Mouse (Mus musculus) E14TG2a.4 (cell line): ENCODE measurements around the gene Gm42715.

ENCODE experiments used
- H3K27me3 ChIP-seq: 2 replicates; pipeline ENCODE4 v1.6.1; 2014; ENCODE audit warnings: low read length, control low read depth; ENCODE audit not compliant: insufficient read depth
- H3K36me3 ChIP-seq: 2 replicates; pipeline ENCODE4 v1.6.1; 2014; ENCODE audit warnings: low read length, control low read depth; ENCODE audit not compliant: insufficient read depth
- H3K4me1 ChIP-seq: replicated peaks from 2 replicates; pipeline ENCODE4 v1.6.1; 2014; ENCODE audit warnings: low read depth, low read length, control low read depth
- H3K4me3 ChIP-seq: replicated peaks from 2 replicates; pipeline ENCODE4 v1.5.1; 2014; ENCODE audit warnings: mild to moderate bottlenecking, low read length
- H3K9me3 ChIP-seq: 2 replicates; pipeline ENCODE4 v1.6.1; 2014; ENCODE audit warnings: low read length, control low read depth
- CTCF ChIP-seq: conservative IDR thresholded peaks from 2 replicates; pipeline ENCODE4 v1.5.1; 2014; ENCODE audit warnings: low read length
- NANOG ChIP-seq: IDR thresholded peaks from 2 replicates; pipeline ENCODE4 v1.6.1; 2014; ENCODE audit warnings: borderline replicate concordance, low read length, mixed read lengths
- POU5F1 ChIP-seq: IDR thresholded peaks from 2 replicates; pipeline ENCODE4 v1.6.1; 2014; ENCODE audit warnings: low read length, borderline replicate concordance

Gene Gm42715

GRCm38 (mm10) chr7:127512231-127513015, 7.0 kb upstream of the Gm42715 start:
- Histone ChIP-seq H3K4me3 (peak overlapping the region; percentile 86), H3K27me3 (no peaks in the 10 kb centered on the region), H3K9me3 (no peaks in the 10 kb centered on the region), H3K4me1 (peaks cover 64% of the 10 kb centered on the region), H3K36me3 (peaks cover 43% of the 10 kb centered on the region)
- no peak for TF ChIP-seq POU5F1
- no peak for TF ChIP-seq CTCF
- TF ChIP-seq NANOG, result no peak

DNA sequence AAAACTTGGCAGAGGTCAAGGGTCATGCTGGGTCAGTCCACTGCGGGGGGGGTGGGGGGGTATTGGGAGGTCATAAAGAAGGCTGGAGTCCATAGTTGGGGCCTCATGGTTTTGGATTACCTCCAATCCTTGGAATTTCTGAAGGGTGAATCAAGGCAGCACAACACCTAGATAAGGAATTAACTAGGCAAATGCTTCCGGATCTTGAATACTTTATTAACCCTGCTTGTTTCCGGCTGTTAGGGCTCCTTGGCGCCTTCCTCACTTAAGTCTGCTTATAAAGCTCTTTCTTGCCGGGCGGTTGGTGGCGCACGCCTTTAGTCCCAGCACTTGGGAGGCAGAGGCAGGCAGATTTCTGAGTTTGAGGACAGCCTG, 6.4 kb upstream of the Gm42715 start:
- Histone ChIP-seq H3K36me3 (peaks cover 49% of the 10 kb centered on the region), H3K4me1 (peaks cover 70% of the 10 kb centered on the region), H3K27me3 (no peaks in the 10 kb centered on the region), H3K9me3 (no peaks in the 10 kb centered on the region), H3K4me3 (peak overlapping the region; percentile 81)
- TF ChIP-seq POU5F1, result no peak
- no peak for TF ChIP-seq NANOG
- no peak for TF ChIP-seq CTCF

GRCm38 (mm10) chr7:127513781-127514180, 5.6 kb upstream of the Gm42715 start:
- Histone ChIP-seq H3K4me1 (peaks cover 70% of the 10 kb centered on the region), H3K27me3 (no peaks in the 10 kb centered on the region), H3K9me3 (no peaks in the 10 kb centered on the region), H3K4me3 (peak overlapping the region; percentile 81), H3K36me3 (peaks cover 54% of the 10 kb centered on the region)
- TF ChIP-seq NANOG (no peak), CTCF (no peak), POU5F1 (no peak)

GRCm38 (mm10) chr7:127515846-127516245, 3.5 kb upstream of the Gm42715 start:
- Histone ChIP-seq H3K27me3 (no peaks in the 10 kb centered on the region), H3K9me3 (no peaks in the 10 kb centered on the region), H3K4me3 (peak overlapping the region; percentile 32; the same call in 1 of the 2 replicates), H3K4me1 (peaks cover 51% of the 10 kb centered on the region), H3K36me3 (peaks cover 74% of the 10 kb centered on the region)
- TF ChIP-seq CTCF (no peak), POU5F1 (no peak), NANOG (no peak)

GRCm38 (mm10) chr7:127516344-127516743, 3.0 kb upstream of the Gm42715 start:
- Histone ChIP-seq H3K27me3 (no peaks in the 10 kb centered on the region), H3K9me3 (no peaks in the 10 kb centered on the region), H3K36me3 (peaks cover 79% of the 10 kb centered on the region), H3K4me1 (peaks cover 47% of the 10 kb centered on the region), H3K4me3 (peak overlapping the region; percentile 32; the same call in 1 of the 2 replicates)
- TF ChIP-seq NANOG, result peak; percentile 54; the same call in 1 of the 2 replicates
- TF ChIP-seq POU5F1, result no peak

DNA sequence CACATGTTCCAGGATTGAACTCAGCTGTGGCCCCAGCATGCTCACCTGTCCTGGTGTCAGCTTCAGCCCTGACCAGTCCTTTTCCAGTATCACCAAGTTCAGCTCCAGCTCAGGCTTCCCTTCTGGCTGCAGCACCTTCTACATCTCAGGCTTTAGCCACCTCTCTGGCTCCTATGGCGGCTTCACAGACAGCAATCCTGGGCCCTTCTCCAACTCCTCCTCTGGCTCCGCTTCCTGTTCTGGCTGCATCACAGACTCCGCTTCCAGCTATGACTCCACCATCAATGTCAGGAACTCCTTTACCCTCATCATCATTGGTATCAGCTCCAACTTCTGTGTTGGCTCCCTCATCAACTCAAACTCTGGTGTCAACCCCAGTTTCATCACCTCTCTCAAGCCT, 22.3 kb downstream of the Gm42715 start:
- Histone ChIP-seq H3K27me3 (no peaks in the 10 kb centered on the region), H3K9me3 (no peaks in the 10 kb centered on the region), H3K36me3 (peaks cover 100% of the 10 kb centered on the region), H3K4me1 (0 out of 2 replicates have a peak, but pooled peaks cover 5% of the 10 kb centered on the region), H3K4me3 (no peak overlapping the region)
- TF ChIP-seq CTCF (no peak), POU5F1 (no peak), NANOG (no peak)

- TF ChIP-seq NANOG (no peak), CTCF (no peak), POU5F1 (no peak)
- H3K4me3 ChIP-seq, result no peak overlapping the region
- peaks cover 96% of the 10 kb centered on the region for H3K36me3 ChIP-seq
- no peaks in the 10 kb centered on the region for H3K9me3 ChIP-seq
- no peaks in the 10 kb centered on the region for H3K27me3 ChIP-seq
- no peaks in the 10 kb centered on the region for H3K4me1 ChIP-seq
Measured at GRCm38 (mm10) chr7:127549116-127549835, 29.9 kb downstream of the Gm42715 start.

DNA sequence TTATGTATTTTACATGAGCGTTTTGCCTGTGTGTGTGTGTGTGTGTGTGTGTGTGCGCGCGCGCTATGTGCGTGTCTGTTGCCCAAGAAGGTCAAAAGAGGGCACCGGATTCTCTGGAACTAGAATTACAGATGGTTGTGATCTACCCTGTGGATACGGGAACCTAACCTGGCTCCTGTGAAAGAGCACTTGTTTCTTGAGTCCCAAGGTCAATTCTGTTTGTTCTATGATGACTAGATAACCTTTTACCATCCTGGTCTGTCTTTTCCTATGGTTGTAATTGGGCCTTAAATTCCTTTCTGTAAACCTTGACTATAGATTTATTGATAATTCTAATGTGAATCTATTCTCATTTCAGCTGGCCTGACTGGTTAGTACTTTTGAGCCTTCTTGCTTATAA, 32.2 kb downstream of the Gm42715 start:
- Histone ChIP-seq H3K4me1 (0 out of 2 replicates have a peak, but pooled peaks cover 3% of the 10 kb centered on the region), H3K9me3 (no peaks in the 10 kb centered on the region), H3K4me3 (no peak overlapping the region), H3K36me3 (peaks cover 96% of the 10 kb centered on the region), H3K27me3 (no peaks in the 10 kb centered on the region)
- TF ChIP-seq POU5F1 (no peak), CTCF (no peak), NANOG (no peak)

DNA sequence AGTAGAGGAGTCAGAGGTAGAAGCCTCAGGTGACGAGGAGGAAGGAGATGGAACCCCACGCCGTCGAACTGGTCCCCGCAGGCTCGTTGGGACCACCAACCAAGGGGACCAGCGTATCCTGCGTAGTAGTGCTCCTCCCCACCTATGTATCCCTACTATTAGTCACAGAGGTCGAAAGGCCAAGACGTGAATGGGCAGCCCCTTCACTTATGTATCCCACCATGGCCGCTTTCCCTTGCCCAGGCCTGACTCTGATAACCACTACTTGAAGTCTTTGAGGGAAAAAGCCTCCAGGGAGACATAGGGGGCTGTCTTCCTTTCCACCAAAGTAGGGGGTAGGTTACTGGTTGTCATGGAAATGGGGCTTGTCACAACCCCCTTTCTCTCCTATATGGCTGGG, 41.2 kb downstream of the Gm42715 start:
- Histone ChIP-seq H3K36me3 (peaks cover 95% of the 10 kb centered on the region), H3K27me3 (no peaks in the 10 kb centered on the region), H3K9me3 (no peaks in the 10 kb centered on the region), H3K4me1 (peaks cover 41% of the 10 kb centered on the region), H3K4me3 (peak overlapping the region; percentile 54)
- TF ChIP-seq NANOG (no peak), POU5F1 (no peak), CTCF (no peak)
